16 mouse cellular contexts compared by ENCODE assay signal in genomic region chr15:11121721-11122120, GRCm38 (mm10). TPM values are rescaled to one million over a fixed set of nuclear protein-coding genes. Genes with fewer than 3 reads are reported as not detected.
"Had no signal": no experiment of that assay in that cellular context is flagged by ENCODE, and none has a peak within 500 bp of the region (broad histone marks: within the 10 kb centered on the region; RNA-seq: fewer than 3 reads in every experiment).

No protein-coding gene starts in this region.

- H3K9me3 ChIP-seq: limb, embryonic 15.5 days; liver, embryonic 12.5 days; midbrain, embryonic 10.5 days; neural tube, embryonic 12.5 days had no signal

- DNase-seq: kidney, adult 9 months; kidney, postnatal 36 days; layer of hippocampus, adult 9-11 months; layer of hippocampus, postnatal 36 days; lung, embryonic 14.5 days; lung, postnatal 10 days; lung, postnatal 4 days; right cerebral cortex, postnatal 14 days; thymus, postnatal 36 days had no signal

- H3K36me3 ChIP-seq: limb, embryonic 15.5 days; liver, embryonic 12.5 days; midbrain, embryonic 10.5 days; neural tube, embryonic 12.5 days had no signal

- H3K27ac ChIP-seq: kidney, postnatal 0 days; limb, embryonic 15.5 days; liver, embryonic 12.5 days; midbrain, embryonic 10.5 days; neural tube, embryonic 12.5 days had no signal

- H3K4me3 ChIP-seq: limb, embryonic 15.5 days; liver, embryonic 12.5 days; midbrain, embryonic 10.5 days; myocyte; neural tube, embryonic 12.5 days had no signal

- H3K27me3 ChIP-seq: limb, embryonic 15.5 days; liver, embryonic 12.5 days; neural tube, embryonic 12.5 days had no signal

- H3K4me2 ChIP-seq: limb, embryonic 15.5 days; liver, embryonic 12.5 days; lung, embryonic 14.5 days; neural tube, embryonic 12.5 days had no signal

- ATAC-seq: liver, embryonic 12.5 days had no signal

- H3K4me1 ChIP-seq: liver, embryonic 12.5 days; midbrain, embryonic 10.5 days; neural tube, embryonic 12.5 days had no signal

- H3K9ac ChIP-seq: limb, embryonic 15.5 days; liver, embryonic 12.5 days; lung, embryonic 14.5 days; neural tube, embryonic 12.5 days had no signal

RNA-seq across cellular contexts. Expression of gene Adamts12, which starts 57.1 kb away (rescaled TPM):
- total RNA-seq: megakaryocyte, adult 5-6 weeks had no signal
